Mouse (Mus musculus) stomach, postnatal 0 days (tissue): ENCODE measurements around the gene Ythdf1.

Experiments used
- CTCF ChIP-seq: IDR thresholded peaks from 2 replicates; pipeline ENCODE4 v1.5.1; 2016; ENCODE audit warnings: antibody characterized with exemption, low read depth, mild to moderate bottlenecking, moderate library complexity
- EP300 ChIP-seq: optimal IDR thresholded peaks from 2 replicates; pipeline ENCODE3; 2016; ENCODE audit warnings: antibody characterized with exemption

- no peak; the same call in 1 of the 2 replicates for TF ChIP-seq CTCF
- TF ChIP-seq EP300, result no peak
These were observed 46.4 kb upstream of the Ythdf1 start, which contains the start of gene Arfgap1 for GRCm38 (mm10) chr2:180967010-180967763.
